Mouse (Mus musculus) megakaryocyte, embryonic 14.5 days (primary cell): ENCODE results near the gene Crlf1.

Source experiments
- FLI1 ChIP-seq: IDR thresholded peaks from 2 replicates; pipeline ENCODE4 v1.6.1; 2012; ENCODE audit warnings: low read length, inconsistent platforms, mixed read lengths
- GATA1 ChIP-seq: IDR thresholded peaks from 3 replicates; pipeline ENCODE4 v1.6.1; 2012; ENCODE audit warnings: mixed read lengths, low read length, inconsistent platforms, borderline replicate concordance

GRCm38 (mm10) chr8:70461765-70462515 is 31.0 kb upstream of the Crlf1 start:
- no peak for TF ChIP-seq GATA1
- TF ChIP-seq FLI1 = no peak
